Mouse (Mus musculus): Measurements from ENCODE around the gene Lyrm4.
A peak's percentile ranks its signal among the peaks of the same experiment; 100 is the strongest.
"Not testable (repeated sequence)": the region's sequence is repeated elsewhere in the genome, so short reads cannot be mapped to it uniquely, and the experiment has no call there.

Lyrm4 gene

GRCm38 (mm10) chr13:35995696-35996426 is 121.5 kb downstream of the Lyrm4 start:
- no peak for DNase-seq (ENCODE audit: low spot score in 2 of 2)

GRCm38 (mm10) chr13:35995231-35995630 is 122.1 kb downstream of the Lyrm4 start:
- DNase-seq (ENCODE audit: low spot score in 2 of 2) = no peak

DNA sequence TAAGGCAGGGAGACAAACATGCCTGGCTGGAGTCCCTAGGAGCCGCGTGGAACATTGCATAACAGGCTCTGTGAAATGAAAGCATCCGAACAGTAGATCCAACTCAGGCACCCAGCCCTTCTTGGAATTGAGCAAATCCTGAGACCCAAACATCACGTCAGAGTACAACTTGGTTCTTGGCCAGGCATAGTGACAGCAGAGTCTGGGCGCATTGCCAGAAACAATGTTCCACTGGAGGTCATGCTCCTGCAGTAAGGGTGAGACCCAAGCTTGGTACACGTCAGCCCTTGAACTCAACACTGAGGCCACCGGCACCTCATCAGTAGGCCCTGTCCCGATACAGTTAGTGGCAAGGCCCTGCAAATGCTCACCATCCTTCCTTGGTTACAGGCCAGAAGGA is 123.3 kb downstream of the Lyrm4 start:
- DNase-seq (ENCODE audit: low spot score in 2 of 2) = peak; percentile 38 to 53

- DNase-seq (ENCODE audit: low spot score in 2 of 2) = not testable (repeated sequence)
These were observed 126.1 kb downstream of the Lyrm4 start for GRCm38 (mm10) chr13:35991185-35991584.

- no peak for DNase-seq (ENCODE audit: low spot score in 2 of 2)
These were observed 128.0 kb downstream of the Lyrm4 start for GRCm38 (mm10) chr13:35989329-35989728.

GRCm38 (mm10) chr13:35982985-35983384 is 134.3 kb downstream of the Lyrm4 start:
- no peak for DNase-seq (ENCODE audit: low spot score in 2 of 2)

GRCm38 (mm10) chr13:35980471-35980870 is 136.9 kb downstream of the Lyrm4 start:
- no peak for DNase-seq (ENCODE audit: low spot score in 2 of 2)

DNA sequence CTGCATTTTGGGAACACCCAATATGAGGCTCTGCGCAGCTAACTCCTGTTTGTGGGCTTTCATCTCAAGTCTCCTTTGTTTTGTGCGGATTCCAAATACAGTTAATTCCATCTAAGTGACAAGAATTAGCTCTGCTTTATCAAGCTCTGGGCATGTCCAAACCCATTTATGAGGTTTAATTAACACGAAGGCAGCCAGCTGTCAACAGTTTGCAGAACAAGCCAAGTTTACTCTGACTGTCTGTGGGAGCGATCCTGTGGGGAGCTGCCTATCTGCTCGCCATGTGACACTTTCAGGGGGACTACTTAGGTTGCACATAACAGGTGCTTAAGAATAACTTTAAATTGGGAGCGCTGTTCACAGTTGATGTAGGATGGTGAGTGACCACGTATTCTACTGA is 140.4 kb downstream of the Lyrm4 start:
- no peak for DNase-seq (ENCODE audit: low spot score in 2 of 2)

DNA sequence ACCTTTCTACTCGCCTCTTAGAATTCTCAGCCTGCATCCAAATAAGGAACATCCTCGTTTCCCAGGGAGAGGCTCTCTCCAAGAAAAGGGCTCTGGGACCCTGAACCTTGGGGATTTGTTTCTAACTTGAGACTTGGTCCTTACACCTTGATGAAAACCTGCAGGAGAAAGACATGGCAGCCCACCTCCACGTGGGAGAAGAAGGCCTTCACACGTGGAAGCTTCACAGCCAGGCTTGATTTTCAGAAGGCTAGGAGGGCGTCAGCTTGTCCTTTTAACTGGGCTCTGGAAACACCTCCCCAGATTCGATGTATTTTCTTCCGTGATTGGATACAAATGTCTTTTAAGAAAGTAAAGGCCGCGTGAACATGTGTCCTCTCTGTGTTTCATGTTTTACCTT is 147.5 kb downstream of the Lyrm4 start:
- DNase-seq (ENCODE audit: low spot score in 2 of 2) = no peak

- DNase-seq (ENCODE audit: low spot score in 2 of 2) = no peak
These were observed 147.9 kb downstream of the Lyrm4 start for GRCm38 (mm10) chr13:35969431-35969721.

DNA sequence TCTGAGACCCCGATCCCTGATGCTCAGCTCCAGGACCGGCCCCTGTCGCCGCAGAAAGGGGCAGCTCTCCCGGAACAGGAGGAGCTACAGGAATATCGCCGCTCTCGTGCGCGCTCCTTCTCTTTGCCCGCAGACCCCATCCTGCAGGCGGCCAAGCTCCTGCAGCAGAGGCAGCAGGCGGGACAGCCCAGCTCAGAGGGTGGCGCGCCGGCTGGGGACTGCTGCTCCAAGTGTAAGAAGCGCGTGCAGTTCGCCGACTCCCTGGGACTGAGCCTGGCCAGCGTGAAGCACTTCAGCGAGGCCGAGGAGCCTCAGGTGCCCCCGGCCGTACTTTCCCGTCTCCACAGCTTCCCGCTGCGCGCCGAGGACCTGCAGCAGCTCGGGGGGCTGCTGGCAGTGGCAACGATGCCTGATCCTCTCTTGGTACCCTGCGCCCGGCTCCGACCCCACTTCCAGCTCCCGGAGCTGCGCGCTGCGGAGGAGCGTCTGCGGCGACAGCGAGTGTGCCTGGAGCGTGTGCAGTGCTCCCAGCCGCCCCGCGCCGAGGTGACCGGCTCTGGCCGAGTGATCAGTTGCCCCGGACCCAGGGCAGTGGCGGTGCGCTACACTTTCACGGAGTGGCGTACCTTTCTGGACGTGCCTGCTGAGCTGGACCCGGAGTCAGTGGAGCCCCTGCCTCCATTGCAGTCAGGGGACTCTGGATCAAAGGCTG is 148.5 kb downstream of the Lyrm4 start:
- no peak for DNase-seq (ENCODE audit: low spot score in 2 of 2)

DNA sequence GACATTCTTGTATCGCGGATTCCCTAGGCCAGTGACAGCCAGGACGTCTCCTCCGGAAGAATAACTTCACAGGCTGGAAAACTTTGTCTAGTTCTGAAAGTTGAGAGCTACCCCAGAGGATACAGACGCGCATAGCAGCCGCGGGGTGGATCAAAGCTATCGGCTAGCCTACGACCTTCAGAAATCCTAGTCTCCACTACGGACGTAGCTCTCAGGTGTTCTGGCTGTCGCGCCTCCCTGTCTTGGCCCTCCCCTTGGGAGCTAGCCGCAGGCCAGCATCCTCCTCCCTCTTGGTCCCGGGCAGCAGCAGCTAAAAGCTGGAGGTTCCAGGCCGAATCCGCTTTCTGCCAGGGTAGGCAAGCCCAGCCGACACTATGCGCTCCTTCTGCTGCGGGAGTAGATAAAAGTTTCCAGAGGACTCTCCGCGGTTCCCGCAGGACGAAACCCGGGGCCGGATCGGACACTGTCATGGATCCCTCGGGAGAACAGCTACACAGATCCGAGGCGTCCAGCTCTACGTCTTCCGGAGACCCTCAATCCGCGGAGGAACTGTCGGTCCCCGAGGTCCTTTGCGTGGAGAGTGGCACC is 149.1 kb downstream of the Lyrm4 start:
- no peak for DNase-seq (ENCODE audit: low spot score in 2 of 2)

- no peak for DNase-seq (ENCODE audit: low spot score in 2 of 2)
These were observed 149.6 kb downstream of the Lyrm4 start for GRCm38 (mm10) chr13:35967690-35968089.

DNA sequence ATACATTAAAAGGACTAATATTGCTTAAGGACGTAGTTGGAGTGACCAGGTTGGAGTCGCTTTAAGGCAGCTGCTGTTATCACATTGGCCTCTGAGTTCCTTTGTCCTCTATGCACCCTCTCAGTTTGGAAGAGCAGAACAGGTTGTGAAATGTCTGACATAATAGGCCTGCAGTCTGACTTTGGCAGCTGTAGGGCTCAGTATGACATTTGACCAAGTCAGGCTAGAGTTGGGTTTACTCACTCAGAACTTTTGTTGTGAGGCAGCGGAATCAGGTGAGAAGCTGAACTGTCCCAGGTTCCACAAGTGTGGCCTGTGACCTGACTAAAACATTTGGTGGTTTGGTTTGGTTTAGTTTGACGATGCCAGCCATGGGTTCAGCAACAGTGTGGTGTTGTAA is 153.7 kb downstream of the Lyrm4 start:
- no peak for DNase-seq (ENCODE audit: low spot score in 2 of 2)

DNA sequence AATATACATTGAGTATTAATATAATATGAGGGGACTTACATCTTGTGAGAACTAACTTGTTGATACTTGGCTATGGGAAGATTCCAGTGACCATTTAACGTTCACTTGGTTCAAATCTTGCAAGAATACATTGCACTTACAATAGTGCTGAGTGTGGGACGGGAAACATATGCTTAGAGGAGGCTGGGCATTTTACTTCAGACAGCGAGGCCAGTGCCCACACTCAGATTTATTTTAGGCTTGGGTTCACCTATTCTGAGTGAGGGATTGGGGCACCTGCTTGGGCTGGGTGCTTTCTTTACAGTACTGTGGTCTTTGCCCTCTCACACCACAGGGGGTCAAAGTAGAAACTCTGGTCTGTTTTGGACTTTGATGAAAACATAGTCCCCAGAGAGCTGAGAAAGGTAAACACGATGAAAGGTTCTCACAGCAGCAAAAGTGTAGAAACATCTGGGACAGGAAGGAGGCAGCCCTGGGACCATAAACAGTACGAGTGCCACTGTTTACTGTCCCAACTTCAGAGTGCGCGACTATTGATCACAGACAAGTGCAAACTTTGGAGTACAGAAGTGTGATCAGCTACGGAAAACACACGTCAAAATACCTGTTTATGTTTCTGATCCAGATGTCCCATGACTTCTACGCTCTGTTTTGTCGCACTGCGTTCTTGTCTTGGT is 157.8 kb downstream of the Lyrm4 start:
- no peak for DNase-seq (ENCODE audit: low spot score in 2 of 2)

- no peak for DNase-seq (ENCODE audit: low spot score in 2 of 2)
These were observed 158.8 kb downstream of the Lyrm4 start, which contains the start of gene Ppp1r3g for GRCm38 (mm10) chr13:35958539-35958938. Gene Ppp1r3g, plus strand, starts transcription at chr13:35958839.

DNA sequence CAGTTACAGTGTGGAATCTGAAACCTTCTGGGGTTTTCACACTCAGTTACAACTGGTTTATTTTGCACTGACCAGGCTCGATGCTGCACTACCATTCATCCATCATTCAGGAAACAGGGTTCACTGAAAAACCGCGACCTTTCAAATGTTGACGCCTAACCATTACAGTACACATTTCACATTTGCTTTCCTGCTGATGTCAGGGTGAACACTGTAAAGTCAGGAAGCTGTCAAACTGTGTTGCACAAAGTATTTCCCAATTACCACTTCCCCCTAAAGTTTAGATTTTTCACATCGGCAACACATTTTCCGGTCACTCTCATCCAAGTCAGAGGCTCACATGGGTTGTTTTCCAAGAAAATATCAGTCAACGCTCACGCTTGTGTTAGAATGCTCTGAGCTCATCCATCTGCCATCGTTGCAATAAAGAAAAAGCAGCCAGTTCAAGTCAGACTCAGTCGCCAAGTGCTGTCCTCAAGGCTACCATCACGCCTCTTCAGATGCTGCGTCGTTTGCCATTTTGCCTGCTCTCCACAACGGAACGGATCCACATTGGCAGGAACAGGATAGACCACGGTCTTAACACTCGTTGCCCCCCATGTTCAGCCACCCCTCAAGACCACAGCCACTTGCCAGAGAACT is 167.4 kb downstream of the Lyrm4 start:
- no peak for DNase-seq (ENCODE audit: low spot score in 2 of 2)

- peak; percentile 39 to 79 for DNase-seq (ENCODE audit: low spot score in 2 of 2)
These were observed 169.8 kb downstream of the Lyrm4 start for GRCm38 (mm10) chr13:35947354-35948000.

DNA sequence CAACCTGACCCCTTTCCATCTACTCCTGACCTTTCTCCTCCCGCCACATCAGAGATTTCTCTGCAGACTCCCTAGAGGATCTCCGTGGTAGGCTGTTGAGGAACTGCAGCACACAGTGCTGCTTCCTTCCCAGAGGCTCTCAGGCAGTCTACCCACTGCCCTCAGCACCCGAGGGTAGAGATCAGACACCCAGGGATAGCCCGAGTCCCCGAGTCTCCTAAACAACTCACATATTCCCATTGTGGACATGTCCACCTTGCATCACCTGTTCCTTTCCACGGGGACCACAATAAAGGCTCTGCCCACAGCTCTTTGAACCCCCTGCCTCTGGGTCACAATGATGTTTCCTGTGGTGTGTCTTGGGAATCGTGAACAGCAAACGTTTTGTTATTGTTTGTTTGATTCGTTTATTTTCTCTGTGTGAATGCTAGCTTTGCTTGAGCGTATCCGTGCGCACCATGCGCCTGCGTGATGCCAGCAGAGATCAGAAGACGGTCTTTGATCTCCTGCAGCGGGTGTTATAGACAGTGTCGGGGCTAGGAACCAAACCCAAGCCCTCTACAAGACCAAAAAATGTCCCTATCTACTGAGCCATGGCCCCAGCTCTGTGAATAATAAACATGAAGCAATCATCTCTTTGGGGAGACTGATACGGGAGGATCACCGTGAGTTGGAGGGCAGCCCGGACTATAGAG is 170.5 kb downstream of the Lyrm4 start:
- no peak for DNase-seq (ENCODE audit: low spot score in 2 of 2)

DNA sequence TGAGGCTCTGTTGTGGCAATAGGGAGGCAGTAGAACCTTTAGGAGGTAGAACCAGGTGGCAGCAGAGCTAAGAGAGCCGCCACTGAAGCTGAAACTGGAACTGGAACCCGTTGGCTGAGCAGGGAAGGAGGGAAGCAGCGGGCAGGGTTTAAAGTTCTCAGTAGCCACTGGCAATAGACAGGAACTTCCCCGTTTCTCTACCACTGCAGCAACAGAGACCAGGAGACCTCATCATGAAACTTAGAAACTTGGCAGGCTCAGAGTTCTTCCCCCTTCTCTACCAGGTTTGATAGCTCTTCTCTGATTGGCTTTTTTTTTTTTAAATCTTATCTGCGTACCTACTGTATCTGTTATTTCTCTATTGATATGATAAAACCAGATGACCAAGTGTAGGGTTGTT is 176.4 kb downstream of the Lyrm4 start:
- no peak for DNase-seq (ENCODE audit: low spot score in 2 of 2)
